Mouse (Mus musculus): ENCODE data around the gene Grk5. TPM values are rescaled to one million over a fixed set of nuclear protein-coding genes. Genes with fewer than 3 reads are reported as not detected.

Gene Grk5
- polyA plus RNA-seq, 1 experiment from 2014 or later: 0.47 TPM

DNA sequence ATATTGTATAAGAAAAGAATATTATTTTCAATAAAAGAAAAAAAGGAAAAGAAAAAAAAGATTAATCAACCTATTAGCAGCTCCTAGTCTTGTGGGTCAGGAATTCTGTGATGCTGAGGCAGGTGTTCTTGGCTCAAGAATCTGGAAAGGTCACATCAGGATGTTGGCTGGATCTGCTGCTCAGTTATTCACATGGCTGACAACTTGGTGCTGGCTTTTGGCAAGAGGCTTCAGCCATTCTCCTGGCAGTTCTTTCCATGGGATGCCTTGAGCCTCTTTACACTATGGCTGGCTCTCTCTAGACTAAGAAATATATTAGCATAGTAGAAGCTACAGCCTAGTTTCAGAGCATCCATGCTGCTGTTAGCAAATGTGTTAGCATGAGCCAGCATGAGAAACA lies 149.6 kb downstream of the Grk5 start:
- no peaks in the 10 kb centered on the region for H3K36me3 ChIP-seq (replicated peaks; ENCODE audit: insufficient read depth, low read length)
- ATAC-seq (no peak), DNase-seq (no peak)
- TF ChIP-seq CTCF (IDR thresholded peaks at IDR 0.05; ENCODE audit: low read depth): no peak
- no peak for TF ChIP-seq EP300 (IDR thresholded peaks at IDR 0.05; ENCODE audit: low read depth)
- no peaks in the 10 kb centered on the region for H3K27me3 ChIP-seq (ENCODE audit: insufficient read depth, low read length)
- no peaks in the 10 kb centered on the region for H3K9me3 ChIP-seq (ENCODE audit: low read length)
- no peak overlapping the region for H3K4me3 ChIP-seq (ENCODE audit: low read depth, low read length)
- H3K4me1 ChIP-seq (ENCODE audit: insufficient read depth): no peaks in the 10 kb centered on the region
- no peak overlapping the region for H3K9ac ChIP-seq (replicated peaks)
- H3K4me2 ChIP-seq (ENCODE audit: low read depth, low read length): no peak overlapping the region
- H3K27ac ChIP-seq (ENCODE audit: low read depth): no peak overlapping the region

DNA sequence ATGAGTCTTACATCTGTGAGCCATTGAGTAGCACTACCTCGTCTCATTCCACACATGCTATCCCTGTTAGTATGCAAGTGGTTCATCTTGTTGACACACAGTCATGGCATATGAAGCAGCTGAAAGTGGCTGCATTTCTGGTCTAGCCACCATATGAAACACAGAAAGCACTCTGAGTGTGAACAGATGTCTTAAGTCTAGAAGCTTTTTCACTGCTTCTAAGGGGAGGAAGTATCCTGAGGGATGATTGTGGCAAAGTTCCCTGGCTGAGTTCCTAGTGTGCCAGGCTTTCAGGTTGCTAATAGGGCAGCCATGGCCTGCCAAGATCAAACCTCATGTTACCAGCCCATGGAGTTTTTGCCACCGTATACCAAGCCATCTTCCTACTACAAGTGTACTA lies 159.1 kb downstream of the Grk5 start:
- WGBS (ENCODE audit: insufficient replicate concordance): 67% methylated on average over 2 of the region's 2 CpGs
- H3K4me2 ChIP-seq (ENCODE audit: low read depth, low read length): no peak overlapping the region
- no peak overlapping the region for H3K9ac ChIP-seq (replicated peaks)
- DNase-seq (no peak), ATAC-seq (no peak)
- no peaks in the 10 kb centered on the region for H3K9me3 ChIP-seq (ENCODE audit: low read length)
- no peak for TF ChIP-seq EP300 (IDR thresholded peaks at IDR 0.05; ENCODE audit: low read depth)
- no peak for TF ChIP-seq CTCF (IDR thresholded peaks at IDR 0.05; ENCODE audit: low read depth)
- H3K4me1 ChIP-seq (ENCODE audit: insufficient read depth): no peaks in the 10 kb centered on the region
- H3K36me3 ChIP-seq (replicated peaks; ENCODE audit: insufficient read depth, low read length): no peaks in the 10 kb centered on the region
- no peaks in the 10 kb centered on the region for H3K27me3 ChIP-seq (ENCODE audit: insufficient read depth, low read length)
- H3K27ac ChIP-seq (ENCODE audit: low read depth): no peak overlapping the region
- H3K4me3 ChIP-seq (ENCODE audit: low read depth, low read length): no peak overlapping the region

DNA sequence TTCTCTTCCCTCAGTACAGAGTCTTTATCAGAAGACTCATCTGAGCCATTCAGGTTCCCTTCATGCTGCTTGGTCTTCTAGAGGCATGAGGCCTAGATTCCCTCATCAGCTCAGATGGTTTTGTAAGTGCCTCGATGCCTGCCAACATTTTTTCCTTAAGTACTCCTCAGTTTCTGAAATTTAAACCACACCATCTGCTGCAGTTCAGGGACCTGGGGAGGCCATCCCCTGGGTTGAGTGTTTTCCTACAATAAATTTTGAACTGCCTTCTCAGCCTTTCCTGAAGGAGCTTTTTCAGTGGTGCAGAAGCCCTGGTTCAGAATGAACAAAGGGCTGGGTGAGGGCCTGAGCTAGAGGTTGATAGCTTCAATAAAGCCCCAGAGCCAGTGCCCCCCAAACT lies 159.9 kb downstream of the Grk5 start:
- H3K4me2 ChIP-seq (ENCODE audit: low read depth, low read length): no peak overlapping the region
- H3K9ac ChIP-seq (replicated peaks): no peak overlapping the region
- H3K27ac ChIP-seq (ENCODE audit: low read depth): no peak overlapping the region
- no peaks in the 10 kb centered on the region for H3K27me3 ChIP-seq (ENCODE audit: insufficient read depth, low read length)
- ATAC-seq: no peak
- H3K4me1 ChIP-seq (ENCODE audit: insufficient read depth): no peaks in the 10 kb centered on the region
- no peak overlapping the region for H3K4me3 ChIP-seq (ENCODE audit: low read depth, low read length)
- no peaks in the 10 kb centered on the region for H3K9me3 ChIP-seq (ENCODE audit: low read length)
- H3K36me3 ChIP-seq (replicated peaks; ENCODE audit: insufficient read depth, low read length): no peaks in the 10 kb centered on the region
- no peak for TF ChIP-seq EP300 (IDR thresholded peaks at IDR 0.05; ENCODE audit: low read depth)
- TF ChIP-seq CTCF (IDR thresholded peaks at IDR 0.05; ENCODE audit: low read depth): no peak
- 76% methylated on average over 1 of the region's 1 CpGs for WGBS (ENCODE audit: insufficient replicate concordance)
- no peak for DNase-seq

DNA sequence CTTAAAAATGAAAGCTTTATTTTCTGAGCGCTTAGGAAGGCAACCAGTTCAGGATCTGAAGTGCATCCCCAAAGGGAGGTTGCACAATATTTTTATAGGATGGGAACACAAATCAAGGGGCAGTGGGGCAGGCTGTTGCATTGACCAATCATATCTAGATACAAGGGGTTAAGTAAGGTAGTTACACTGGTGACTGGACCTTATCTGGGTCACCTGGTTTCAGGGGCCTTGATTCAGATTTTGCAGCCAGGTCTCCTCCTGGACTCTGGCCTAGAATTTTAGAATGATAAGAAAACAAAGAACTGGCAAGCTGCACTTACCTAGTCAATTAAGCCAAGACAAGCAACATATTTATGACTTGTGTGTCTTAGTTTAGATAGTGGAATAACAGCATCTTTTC lies 161.6 kb downstream of the Grk5 start:
- TF ChIP-seq CTCF (IDR thresholded peaks at IDR 0.05; ENCODE audit: low read depth): no peak
- no peak for TF ChIP-seq EP300 (IDR thresholded peaks at IDR 0.05; ENCODE audit: low read depth)
- ATAC-seq (no peak), DNase-seq (no peak)
- no peaks in the 10 kb centered on the region for H3K36me3 ChIP-seq (replicated peaks; ENCODE audit: insufficient read depth, low read length)
- H3K4me1 ChIP-seq (ENCODE audit: insufficient read depth): no peaks in the 10 kb centered on the region
- no peaks in the 10 kb centered on the region for H3K27me3 ChIP-seq (ENCODE audit: insufficient read depth, low read length)
- H3K27ac ChIP-seq (ENCODE audit: low read depth): no peak overlapping the region
- H3K9me3 ChIP-seq (ENCODE audit: low read length): no peaks in the 10 kb centered on the region
- 88% methylated on average over 1 of the region's 1 CpGs for WGBS (ENCODE audit: insufficient replicate concordance)
- no peak overlapping the region for H3K4me3 ChIP-seq (ENCODE audit: low read depth, low read length)
- no peak overlapping the region for H3K9ac ChIP-seq (replicated peaks)
- no peak overlapping the region for H3K4me2 ChIP-seq (ENCODE audit: low read depth, low read length)

DNA sequence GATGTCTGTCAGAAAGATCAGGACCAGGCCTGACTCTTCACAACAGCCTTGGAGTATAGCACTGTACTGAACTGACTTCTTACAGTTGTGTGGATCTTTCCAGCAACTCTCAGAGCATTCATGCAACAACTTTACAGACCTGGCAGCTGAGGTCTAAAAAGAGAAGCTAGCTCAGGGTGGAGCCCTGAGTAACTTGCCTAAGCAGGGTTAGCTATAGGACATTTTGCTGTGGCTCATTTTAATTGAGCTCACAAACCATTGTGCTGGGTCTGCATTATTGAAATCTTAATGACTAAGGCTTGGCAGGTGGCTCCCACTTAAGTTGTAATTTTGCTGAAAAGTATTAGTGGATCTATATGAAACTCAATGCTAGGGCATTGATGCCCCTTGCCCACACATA lies 162.5 kb downstream of the Grk5 start:
- no peak for ATAC-seq
- Histone ChIP-seq H3K9me3 (ENCODE audit: low read length) (no peaks in the 10 kb centered on the region), H3K27ac (ENCODE audit: low read depth) (no peak overlapping the region), H3K4me2 (ENCODE audit: low read depth, low read length) (no peak overlapping the region), H3K9ac (replicated peaks) (no peak overlapping the region), H3K27me3 (ENCODE audit: insufficient read depth, low read length) (no peaks in the 10 kb centered on the region), H3K4me1 (ENCODE audit: insufficient read depth) (0 out of 2 replicates have a peak, but pooled peaks cover 1% of the 10 kb centered on the region), H3K4me3 (ENCODE audit: low read depth, low read length) (no peak overlapping the region), H3K36me3 (replicated peaks; ENCODE audit: insufficient read depth, low read length) (no peaks in the 10 kb centered on the region)
- DNase-seq: no peak
- TF ChIP-seq EP300 (IDR thresholded peaks at IDR 0.05; ENCODE audit: low read depth) (no peak), CTCF (IDR thresholded peaks at IDR 0.05; ENCODE audit: low read depth) (no peak)

DNA sequence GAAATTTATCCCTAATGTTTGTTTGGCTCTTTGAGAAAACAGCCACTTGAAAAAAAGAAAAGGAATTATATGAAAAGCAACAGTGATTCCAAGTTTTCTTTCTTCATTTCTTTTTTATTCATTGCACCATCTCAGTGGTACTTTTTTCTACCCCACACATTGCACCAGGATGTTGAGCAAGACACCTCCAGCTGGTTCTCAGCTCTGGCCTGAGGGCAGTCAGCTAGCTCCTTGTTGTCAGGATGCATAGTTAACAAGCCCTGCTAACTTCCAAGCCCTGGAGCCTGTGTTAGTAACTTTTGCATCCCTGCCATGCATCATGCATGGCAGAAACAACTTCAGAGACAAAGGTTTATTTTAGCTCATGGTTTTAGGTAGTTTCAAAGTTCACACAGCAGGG lies 163.2 kb downstream of the Grk5 start:
- no peaks in the 10 kb centered on the region for H3K27me3 ChIP-seq (ENCODE audit: insufficient read depth, low read length)
- H3K9me3 ChIP-seq (ENCODE audit: low read length): no peaks in the 10 kb centered on the region
- H3K9ac ChIP-seq (replicated peaks): no peak overlapping the region
- no peaks in the 10 kb centered on the region for H3K36me3 ChIP-seq (replicated peaks; ENCODE audit: insufficient read depth, low read length)
- H3K4me1 ChIP-seq (ENCODE audit: insufficient read depth): peaks cover 4% of the 10 kb centered on the region; the same call in 1 of the 2 replicates
- no peak overlapping the region for H3K4me3 ChIP-seq (ENCODE audit: low read depth, low read length)
- no peak overlapping the region for H3K27ac ChIP-seq (ENCODE audit: low read depth)
- no peak for DNase-seq
- H3K4me2 ChIP-seq (ENCODE audit: low read depth, low read length): no peak overlapping the region
- TF ChIP-seq EP300 (IDR thresholded peaks at IDR 0.05; ENCODE audit: low read depth): no peak
- no peak for TF ChIP-seq CTCF (IDR thresholded peaks at IDR 0.05; ENCODE audit: low read depth)
- ATAC-seq: no peak

DNA sequence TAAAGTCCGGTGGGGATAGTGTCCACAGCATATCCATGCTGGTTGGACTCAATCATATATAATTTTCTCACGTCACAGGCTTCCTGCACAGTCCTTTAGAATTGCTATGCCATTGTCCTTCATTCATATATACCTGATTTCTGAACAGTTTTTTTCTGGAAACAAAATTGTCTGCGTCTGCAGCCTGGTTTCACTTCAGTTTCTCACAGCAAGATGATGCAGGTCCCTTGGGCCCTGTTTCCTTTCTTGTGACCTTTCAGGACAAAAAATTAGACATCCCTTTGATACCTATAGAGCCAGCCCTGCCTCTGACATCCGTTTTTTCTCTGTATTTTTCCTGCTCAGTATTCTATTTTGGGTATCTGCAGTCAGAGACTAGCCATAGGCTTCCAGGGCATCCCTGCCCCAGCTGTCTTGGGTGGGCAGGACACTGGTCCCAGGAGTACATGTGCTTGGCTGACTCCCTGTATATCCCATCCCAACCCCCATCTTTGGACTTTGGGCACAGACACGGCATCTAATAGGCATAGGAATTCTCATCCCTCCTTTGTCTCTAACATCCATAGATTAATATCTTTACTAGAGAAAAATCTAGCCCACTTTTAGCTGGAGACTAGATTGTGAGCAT lies 167.3 kb downstream of the Grk5 start:
- TF ChIP-seq CTCF (IDR thresholded peaks at IDR 0.05; ENCODE audit: low read depth): no peak
- TF ChIP-seq EP300 (IDR thresholded peaks at IDR 0.05; ENCODE audit: low read depth): no peak
- H3K4me2 ChIP-seq (ENCODE audit: low read depth, low read length): no peak overlapping the region
- H3K4me1 ChIP-seq (ENCODE audit: insufficient read depth): peaks cover 6% of the 10 kb centered on the region; the same call in 1 of the 2 replicates
- H3K27me3 ChIP-seq (ENCODE audit: insufficient read depth, low read length): no peaks in the 10 kb centered on the region
- DNase-seq (no peak), ATAC-seq (no peak)
- no peak overlapping the region for H3K9ac ChIP-seq (replicated peaks)
- no peaks in the 10 kb centered on the region for H3K9me3 ChIP-seq (ENCODE audit: low read length)
- no peak overlapping the region for H3K4me3 ChIP-seq (ENCODE audit: low read depth, low read length)
- 50% methylated on average over 5 of the region's 5 CpGs for WGBS (ENCODE audit: insufficient replicate concordance)
- H3K36me3 ChIP-seq (replicated peaks; ENCODE audit: insufficient read depth, low read length): no peaks in the 10 kb centered on the region
- H3K27ac ChIP-seq (ENCODE audit: low read depth): 0 out of 2 replicates have a peak overlapping the region, but pooled peaks have one; percentile 12
